Mouse (Mus musculus) E14TG2a.4 (cell line): ENCODE measurements at regions not wholly inside any gene's neighbourhood (a gene's known extent, or its start where the extent isn't known, plus 50 kb on each side); places are given as distances from the start of the nearest gene placed in this dataset.
"Not testable (repeated sequence)": the region's sequence is repeated elsewhere in the genome, so short reads cannot be mapped to it uniquely, and the experiment has no call there.

Source experiments
- CTCF ChIP-seq: conservative IDR thresholded peaks from 2 replicates; pipeline ENCODE4 v1.5.1; 2014; ENCODE audit warnings: low read length
- NANOG ChIP-seq: IDR thresholded peaks from 2 replicates; pipeline ENCODE4 v1.6.1; 2014; ENCODE audit warnings: borderline replicate concordance, low read length, mixed read lengths

- TF ChIP-seq NANOG, CTCF: not testable (repeated sequence)
These were observed 442.2 kb downstream of the Sh2d4b start for GRCm38 (mm10) chr14:40450823-40451222.
